Mouse (Mus musculus) megakaryocyte, embryonic 14.5 days (primary cell): ENCODE measurements at regions not wholly inside any gene's neighbourhood (a gene's known extent, or its start where the extent isn't known, plus 50 kb on each side); places are given as distances from the start of the nearest gene placed in this dataset.

Experiments
- FLI1 ChIP-seq: IDR thresholded peaks from 2 replicates; pipeline ENCODE4 v1.6.1; 2012; ENCODE audit warnings: low read length, inconsistent platforms, mixed read lengths
- GATA1 ChIP-seq: IDR thresholded peaks from 3 replicates; pipeline ENCODE4 v1.6.1; 2012; ENCODE audit warnings: mixed read lengths, low read length, inconsistent platforms, borderline replicate concordance

GRCm38 (mm10) chr8:127988887-127989286, 369.5 kb upstream of the Nrp1 start:
- no peak for TF ChIP-seq GATA1
- no peak for TF ChIP-seq FLI1
